Mouse (Mus musculus) right cerebral cortex, postnatal 14 days (tissue): ENCODE data around the gene 1700001O22Rik.

Experiments
- DNase-seq: peaks from one replicate; pipeline ENCODE4 v3.0.0; 2022

1700001O22Rik gene

DNA sequence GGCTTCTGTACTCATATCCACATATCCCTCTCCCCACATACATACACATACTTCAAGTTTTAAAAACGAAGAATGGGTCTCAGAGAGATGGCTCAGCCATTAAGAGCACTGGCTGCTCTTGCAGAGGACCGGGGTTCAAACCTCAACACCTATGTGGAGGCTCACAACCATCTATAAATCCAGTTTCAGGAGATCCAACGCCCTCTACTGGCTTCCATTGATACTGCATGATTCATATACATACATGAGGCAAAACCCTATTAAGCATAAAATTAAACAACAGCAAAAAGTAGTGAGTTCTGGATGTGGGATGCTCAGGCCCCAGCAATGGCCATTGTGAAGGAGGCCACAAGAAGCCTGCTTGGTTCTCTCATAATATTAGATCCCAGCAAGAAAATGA, 27.5 kb downstream of the 1700001O22Rik start:
- DNase-seq, result no peak

DNA sequence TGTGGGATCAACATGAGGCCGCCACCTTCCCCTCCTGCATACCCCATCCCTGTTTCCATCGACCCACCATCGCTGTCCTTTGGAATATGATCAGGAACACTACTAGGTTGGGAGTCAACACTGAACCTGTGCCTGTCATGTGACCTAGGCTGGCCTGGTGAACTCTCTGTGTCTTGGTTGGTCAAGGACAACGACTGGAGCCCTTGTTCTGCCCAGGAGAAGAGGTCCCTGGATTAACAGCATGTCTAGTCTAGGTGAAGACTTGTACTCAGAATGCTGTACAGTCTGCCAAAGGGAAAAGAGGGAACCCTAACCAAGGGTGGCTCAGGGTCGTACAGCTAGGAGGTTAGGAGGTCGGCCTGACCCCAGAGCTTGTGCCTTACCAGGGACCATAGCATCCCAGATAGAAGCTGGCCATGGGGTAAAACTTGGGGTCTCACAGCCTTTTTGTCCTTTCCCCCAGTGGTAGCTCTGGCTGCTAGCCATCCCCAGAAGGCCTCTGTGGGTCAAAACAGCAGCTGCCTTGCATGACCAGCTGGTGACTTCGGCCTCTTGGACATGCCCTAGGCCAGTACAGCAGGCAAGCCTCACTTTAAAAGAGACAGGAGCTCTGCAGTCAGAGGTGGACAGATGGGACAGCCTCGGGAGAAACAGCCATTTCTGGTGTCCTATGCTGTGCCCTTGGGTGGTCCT, 30.0 kb downstream of the 1700001O22Rik start:
- DNase-seq, result no peak

DNA sequence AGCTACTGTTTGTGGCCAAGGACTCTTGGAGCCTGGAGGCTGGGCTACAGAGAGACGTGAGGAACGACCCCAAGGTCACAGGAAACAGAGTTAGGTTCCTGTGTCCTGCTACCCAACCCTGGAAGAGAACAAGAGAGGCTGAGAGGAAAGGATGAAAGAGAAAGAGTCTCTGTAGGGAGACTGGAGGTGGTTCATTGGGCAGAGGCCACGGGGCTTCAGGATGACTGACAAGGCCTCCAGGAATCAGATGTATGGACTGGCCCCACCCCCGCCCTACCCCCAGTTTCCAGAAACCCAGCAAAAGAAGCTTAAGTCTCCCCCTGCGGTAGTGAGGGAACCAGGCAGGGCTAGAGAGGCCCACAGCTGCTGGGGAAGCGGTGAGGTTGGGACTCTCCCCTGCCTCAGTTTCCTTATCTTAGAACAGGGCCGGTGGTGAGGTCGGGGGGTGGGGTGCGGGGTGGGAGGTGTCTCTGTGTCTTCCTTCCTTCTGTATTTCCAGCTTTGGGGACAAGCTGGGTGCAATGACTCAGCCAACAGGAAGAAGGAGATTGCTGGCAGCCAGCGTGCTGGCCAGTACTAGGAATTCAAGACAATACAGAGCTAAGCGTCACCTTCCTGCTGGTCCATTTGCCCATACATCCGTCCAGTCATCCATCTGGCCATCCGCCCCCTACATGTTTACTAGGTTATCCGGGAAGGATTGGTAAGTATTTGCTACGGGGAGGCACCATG, 30.7 kb downstream of the 1700001O22Rik start:
- no peak for DNase-seq

DNA sequence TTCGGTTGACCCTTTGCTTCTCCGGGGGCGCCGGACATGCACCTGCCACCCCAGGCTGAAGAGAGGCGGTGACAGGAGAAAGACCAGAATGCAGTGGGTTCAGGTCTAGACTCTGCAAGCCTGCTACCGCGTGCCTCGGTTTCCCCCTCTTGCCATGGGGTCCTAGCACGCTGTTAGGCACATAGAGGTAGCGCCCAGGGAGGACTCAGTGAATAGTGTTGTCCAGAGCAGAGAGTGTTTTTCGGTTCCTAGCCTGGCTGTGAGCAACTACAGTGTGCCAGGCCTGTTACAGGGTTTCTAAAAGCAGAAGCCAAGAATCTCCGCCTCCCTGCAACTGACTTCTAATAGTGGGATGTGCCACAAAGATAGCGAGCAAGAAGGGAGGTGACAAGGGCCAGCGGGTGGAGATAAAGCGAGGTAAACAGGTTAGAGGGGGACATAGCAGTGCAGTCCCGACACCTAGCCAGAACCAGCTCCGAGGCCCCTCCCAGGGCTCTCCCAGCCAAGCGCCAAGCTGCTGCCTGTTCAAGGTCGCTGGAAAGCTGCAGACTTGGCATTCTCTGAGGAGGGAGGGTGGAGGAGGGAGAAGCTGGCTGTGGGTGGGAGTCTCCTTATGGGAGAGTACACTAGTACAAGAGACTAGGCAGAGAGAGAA, 31.5 kb downstream of the 1700001O22Rik start:
- DNase-seq, result peak; percentile 56

DNA sequence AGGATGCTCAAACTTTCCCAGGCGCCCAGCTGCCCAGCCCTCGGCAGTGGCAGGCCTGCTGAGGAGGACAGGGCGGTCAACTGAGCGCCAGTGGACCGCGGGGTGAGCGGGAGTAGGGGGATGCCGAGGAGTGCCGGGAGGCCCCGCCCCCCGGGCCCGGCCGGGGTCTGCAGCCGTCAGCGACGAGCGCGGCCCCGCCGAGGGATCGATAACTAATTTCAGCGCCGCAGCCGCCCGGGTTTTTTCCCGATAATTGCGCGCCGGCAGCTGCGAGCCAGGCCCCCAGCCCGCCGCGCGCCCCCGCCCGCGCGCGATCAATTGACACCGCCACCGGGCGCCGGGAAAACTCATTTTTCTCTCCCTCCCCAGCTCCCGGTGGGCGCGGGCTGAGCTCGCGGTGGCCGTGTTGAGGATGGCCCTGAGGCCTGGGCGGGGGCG, 32.1 kb downstream of the 1700001O22Rik start:
- peak; percentile 47 for DNase-seq

DNA sequence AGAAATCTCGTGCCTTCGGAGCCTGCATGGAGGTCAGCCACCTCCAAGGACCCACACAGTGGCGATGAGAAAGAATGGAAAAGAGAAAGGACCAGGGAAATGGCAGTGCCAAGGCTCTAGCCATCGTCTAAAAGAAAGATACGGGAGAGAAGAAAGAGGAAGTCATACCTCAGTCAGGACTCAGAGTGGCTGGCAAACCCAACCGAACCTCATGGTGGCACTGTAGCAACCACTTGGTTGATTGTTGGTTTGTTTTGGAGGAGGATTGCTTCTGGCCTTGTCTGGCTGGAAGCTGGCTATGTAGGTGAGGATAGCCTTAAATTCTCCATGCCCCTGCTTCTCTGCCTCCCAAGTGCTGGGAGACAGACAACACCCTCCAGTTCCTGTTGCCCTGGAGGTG, 34.3 kb downstream of the 1700001O22Rik start:
- DNase-seq, result no peak

DNA sequence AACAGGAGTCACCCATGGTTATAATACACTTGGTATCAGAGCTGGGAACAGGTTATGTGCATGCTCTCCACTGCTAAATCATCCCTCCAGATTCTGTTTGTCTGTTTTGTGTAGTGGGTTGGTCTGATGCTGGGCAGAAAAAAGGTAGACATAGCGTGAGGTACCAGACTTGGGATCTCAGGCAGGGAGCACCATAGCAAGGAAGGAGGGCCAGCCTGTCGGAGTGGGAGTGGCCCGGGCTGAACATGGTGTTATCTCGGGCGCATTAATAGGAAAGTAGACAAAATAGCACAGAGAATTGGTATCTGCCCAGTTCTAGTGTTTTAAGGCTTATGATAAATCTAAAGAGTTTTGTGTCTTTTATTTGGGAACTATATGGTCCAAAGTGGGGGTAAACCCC, 34.9 kb downstream of the 1700001O22Rik start:
- DNase-seq, result no peak

DNA sequence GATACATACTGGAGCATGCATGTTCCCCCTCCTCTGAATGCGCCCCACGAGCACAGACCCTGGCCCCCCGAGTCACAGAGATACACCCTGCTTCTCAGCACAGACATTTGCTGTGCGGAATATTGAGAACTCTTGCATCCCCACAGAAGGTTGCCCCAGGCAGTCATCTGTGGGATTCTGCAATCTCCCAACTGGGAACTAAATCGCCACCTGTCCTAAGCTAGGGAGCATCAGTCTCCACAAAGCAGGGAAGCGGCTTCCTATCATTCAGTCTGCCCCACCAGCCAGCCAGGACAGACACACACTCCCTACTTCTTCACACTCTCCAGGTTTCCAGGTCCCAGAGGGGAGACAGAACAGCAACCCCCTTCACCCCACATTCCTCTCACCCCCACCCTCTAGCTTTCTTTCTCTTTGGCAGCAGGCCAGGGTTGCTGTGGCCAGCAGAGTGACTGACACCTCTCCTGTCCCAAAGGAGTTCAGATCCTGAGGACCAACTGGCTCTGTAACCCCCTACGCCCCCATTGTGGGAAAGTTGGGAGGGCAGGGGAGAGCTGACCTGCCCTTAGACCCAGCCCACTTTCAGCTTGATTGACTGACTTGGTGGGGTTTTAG, 35.7 kb downstream of the 1700001O22Rik start:
- no peak for DNase-seq

DNA sequence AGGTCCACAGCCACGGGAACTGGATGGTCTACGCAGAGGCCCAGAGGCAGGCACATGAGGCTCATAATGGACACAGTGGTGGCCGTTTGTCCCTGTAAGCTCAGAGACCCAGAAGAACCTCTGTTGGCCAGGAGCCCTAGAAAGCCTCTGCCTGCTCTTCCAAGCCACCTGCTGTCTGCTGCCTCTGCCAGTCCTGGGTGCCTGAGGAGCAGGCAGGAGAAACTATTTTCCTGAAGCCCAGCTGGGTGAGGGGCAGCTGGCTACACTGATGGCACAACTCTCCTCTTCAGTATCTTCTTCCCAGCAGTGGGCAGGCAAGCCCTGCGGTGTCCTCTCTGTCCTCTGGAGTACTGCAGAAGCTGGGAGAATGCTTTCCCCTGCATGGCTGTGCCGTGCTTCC, 37.0 kb downstream of the 1700001O22Rik start:
- DNase-seq, result no peak

DNA sequence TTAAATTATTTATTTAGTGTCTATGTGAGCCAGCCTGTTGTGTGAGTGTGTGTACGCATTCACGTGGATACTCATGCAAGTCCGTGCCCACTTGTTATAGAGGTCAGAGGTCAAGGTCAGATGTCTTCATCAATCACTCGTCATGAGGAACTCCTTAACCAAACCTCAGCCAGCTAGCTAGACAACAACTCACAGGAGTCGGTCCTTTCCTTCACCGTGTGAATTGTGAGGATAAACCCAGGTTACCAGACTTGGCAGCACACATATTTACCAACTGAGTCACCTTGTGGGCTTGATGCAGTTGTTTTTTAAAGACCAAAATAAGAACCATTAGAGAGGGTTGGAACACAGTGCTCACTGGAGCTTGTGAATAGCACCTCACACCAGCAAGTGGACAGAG, 42.8 kb downstream of the 1700001O22Rik start:
- no peak for DNase-seq

DNA sequence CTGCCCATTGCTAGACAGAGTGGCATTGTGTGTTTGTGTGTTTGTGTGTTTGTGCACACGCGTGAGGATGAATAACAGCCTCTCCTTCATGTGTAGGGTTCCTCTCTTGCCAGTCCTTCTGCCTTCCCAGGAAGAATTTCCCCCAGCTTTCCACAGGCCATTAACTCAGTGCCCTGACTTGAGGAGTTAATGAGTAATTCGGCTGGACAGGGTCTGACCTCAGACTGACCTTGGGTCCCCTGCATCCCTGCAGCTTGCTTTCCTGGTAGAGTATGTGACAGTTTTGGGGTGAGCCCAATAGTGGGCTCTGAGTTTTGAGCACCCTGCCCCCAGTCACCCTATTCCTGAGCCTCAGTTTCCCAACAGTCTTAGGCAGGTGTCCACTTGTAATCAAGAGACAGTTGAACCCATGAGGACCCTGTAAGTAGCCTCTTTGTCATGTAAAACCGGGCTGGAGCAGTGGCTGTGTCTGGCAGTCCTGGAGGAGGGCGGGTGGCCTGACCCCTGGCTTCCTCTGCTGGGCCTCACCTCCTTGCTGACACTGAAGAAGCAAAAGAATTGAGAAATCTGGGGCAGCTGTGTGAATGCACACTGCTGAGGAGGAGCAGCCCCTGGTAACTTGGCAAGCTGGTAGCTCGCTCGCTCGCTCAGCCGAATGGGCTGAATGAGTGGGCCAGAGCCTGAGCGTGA, 43.5 kb downstream of the 1700001O22Rik start:
- no peak for DNase-seq

DNA sequence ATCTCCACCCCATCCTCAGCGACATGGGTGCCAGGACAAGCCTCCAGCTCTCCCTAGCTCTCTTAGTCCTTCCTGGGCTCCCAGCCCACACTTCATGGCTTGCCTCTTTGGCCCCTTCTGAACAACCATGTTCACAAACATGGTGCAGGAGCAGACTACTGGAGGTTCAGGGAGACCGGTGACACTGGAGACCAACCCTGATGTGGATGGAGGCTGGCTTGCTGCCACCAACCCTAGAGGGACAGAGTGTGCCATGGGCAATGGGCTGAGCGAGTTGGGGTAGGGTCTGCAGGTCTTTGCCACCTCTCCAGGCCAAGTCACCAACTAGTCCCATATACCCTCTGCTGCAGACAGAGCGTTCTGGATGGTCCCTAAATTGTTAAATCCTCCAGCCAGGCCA, 44.0 kb downstream of the 1700001O22Rik start:
- DNase-seq, result no peak

DNA sequence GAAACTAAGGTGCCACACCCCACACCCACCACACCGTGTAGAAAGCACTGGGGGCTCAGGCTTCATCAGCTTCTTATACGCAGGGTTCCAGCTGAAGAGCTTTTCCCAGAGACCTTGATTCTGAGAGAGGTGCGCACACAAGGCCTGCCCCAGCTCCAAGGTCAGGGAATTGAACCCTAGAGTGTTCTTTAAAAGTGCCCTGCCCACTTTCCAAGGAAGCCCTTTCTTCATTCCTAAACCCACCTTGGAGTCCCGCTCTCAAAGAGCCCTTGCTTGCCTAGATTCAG, 44.4 kb downstream of the 1700001O22Rik start:
- no peak for DNase-seq

DNA sequence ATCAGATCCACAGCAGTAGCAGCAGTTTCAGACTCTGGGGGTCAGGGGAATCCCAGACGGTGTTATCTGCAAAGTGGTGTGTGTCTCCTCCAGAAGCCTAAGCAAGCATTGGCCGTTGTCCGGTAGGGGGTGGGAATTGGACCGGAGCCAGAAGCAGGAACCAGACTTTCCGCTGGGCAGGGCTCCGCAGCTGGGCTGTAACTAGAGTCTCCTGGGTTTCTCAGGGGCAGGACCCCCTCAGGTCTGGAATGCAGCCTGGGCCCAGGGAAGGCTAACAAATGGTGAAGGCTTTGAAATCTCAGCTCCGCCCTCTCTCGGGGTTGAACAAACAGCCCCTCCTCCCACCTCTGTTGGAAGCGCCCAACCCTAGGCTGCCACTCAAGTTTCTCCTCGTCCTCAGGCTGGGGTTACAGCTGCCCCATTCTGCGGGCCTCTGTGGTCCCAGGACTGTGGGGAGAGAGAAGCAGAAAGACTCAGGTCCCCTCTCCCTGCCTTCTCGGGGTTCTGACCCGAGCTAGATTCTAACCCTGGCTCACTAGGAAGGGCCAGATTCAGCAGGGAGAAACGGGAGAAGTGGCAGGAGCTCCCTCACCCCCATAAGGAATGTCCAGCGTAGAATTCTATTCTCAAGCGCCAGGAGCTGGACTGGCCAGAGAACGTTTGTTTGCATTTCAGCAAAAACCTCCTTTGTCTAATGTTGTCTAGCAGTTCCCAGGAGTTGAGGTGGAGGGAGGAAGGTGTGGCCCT, 44.9 kb downstream of the 1700001O22Rik start:
- DNase-seq, result peak; percentile 73

DNA sequence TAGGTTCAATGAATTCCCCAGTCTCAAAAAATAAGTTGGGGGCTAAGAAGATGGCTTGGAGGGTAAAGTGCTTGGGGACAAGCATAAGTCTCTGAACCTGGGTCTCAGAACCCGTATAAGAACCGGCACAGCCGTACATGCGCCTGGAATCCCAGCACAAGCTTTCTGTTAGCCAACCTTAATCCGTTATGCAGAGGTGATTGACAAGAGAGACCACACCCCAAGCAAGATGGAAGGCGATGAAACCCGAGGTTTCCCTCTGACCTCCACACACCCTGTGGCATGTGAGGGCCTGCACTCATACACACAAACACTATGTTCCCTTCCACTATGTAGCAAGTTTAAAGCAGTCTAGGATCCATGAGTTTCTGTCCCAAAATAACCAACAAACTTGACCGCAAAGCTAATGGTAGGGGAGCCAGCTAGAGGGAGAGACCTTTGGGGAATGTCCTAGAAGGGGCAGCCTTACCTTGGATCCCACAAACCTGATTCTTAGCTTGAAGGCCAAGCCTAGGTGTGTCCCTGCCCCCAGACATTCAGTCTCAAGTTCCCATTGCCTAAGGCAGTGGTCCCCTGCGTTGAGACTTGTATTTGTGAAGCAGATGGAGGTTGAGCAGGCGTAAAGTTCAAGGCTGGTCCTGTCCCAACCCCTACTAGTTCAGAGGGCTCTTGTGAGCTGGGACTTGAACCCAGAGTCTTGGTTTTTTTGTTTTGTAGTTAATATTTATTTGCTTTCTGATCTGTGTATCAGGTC, 46.3 kb downstream of the 1700001O22Rik start:
- DNase-seq, result no peak

DNA sequence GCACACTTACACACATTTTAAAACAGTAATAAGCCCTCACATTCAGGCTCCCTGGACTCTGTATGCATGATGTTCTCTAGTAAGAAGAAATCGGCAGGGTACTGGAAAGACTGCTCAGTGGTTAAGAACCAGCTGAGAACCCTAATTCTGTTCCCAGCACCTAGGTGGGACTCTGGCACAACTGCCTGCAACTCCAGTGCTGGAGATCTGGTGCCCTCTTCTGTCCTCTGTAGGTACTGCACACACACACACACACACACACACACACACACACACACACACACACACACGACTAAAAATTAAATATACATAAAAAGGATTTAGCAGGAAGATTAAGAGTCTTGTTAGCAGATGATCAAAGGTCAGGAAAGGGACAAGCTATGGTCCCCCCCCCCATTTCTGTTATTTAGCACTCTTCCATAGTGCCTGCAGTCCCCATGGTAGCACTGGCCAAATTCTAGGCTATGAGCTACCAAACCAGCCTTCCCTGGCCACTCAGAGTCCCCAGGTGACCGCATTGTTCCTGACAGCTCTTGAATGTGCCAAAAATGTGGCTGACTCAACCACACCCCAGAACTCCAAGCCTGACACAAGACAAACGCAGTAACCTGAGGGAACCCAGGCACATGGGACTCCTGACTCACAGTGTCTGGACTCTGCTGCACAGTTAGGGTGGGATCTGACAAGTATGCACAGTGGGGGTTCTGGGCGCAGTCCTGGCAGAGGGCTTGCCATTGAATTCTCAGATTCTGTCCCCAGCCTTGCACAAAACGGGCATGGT, 47.3 kb downstream of the 1700001O22Rik start:
- DNase-seq, result no peak

DNA sequence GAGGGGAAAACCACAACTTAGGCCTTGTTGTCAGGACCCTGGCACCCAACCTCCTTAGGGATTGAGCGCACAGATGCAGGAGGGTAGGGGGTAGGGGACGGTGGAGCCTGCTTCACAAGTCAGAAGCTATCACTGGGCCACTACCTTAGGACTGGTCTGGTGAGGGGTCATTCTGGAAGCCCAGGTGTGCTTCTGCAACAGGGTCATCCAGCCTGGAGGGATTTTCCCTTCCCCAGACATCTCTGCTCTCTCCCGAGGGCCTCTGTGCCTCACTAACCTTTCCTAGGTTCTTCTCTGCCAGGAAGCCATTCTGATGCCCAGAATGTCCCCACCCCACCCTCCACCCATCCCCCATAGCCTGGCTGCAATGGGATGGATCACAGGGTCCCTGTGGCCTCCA, 48.6 kb downstream of the 1700001O22Rik start:
- no peak for DNase-seq

DNA sequence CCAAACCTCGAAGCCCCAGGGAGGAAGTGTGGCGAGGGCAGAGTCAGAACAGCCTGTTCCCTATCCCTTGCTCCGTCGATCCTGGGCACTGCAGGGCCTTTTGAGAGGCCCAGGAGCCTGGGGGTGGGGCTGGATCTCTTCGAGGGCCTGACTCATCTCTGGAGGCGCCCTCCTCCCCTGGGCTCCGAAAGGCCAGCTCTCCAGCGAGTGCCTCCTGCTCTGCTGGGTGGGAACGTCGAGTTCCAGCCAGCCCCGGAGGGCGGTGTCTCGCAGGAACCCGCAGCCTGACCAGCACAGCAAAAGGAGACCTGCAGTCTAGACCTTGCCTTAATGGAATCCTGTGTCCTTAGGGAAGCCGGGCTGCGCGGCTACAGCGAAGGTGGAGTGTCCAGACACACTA, 50.2 kb downstream of the 1700001O22Rik start:
- DNase-seq, result no peak

DNA sequence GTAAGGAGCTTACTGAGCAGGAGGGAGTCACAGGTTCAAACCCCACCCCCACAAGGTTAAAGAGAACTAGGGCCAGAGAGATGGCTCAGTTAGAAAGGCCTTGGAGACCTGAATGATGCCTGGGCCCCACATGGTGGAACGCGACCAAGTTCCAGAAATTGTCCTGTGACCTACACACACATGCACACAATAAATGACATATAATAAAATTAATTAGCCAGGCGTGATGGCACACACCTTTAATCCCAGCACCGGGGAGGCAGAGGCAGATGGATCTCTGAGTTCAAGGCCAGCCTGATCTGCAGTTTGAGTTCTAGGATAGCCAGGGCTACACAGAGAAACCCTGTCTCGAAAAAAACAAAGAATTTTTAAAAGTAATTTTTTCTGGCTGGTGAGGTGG, 51.0 kb downstream of the 1700001O22Rik start:
- DNase-seq, result no peak

DNA sequence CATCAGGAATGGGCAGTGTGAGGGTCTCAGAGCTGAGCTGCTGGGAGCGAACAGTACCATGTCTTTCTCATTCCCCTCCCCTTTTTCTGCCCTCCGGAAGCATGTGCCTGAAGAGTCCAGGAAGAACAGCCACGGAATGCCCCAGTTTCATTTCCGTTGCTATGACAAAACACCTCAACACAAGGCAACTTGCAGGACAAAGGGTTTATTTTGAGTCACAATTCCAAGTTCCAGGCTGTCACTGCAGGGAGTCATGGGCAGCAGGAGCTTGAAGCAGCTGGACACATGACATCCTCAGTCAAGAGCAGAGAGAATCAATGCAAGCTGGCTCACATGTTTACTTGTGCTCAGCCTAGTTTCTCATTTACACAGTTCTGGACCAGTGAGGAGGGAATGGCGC, 53.4 kb downstream of the 1700001O22Rik start:
- no peak for DNase-seq

DNA sequence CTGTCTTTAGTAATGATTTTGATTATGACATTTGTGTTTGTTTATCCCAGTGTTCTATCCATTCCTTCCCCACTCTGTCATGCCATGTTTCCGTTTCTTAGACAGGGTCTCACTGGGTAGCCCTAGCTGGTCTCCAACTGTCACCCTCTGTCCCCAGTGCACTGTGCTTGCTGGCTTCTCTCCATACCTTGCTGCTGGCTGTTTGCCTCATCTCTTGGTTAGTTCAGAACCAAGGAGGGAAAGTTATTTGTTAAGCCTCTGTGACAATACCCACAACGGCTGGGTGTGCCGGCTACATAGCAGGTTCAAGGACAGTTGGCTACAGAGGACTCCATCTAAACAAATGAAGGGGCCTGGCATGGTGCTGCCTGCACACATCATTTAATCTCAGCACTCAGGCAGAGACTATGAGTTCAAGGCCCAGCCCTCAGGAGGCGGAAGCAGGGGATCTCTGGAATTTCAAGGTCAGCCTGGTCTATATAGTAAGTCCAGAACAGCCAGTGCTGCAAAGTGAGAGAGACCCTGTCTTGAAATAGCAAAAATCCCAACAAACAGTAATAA, 55.8 kb downstream of the 1700001O22Rik start:
- DNase-seq, result no peak
